Mouse (Mus musculus): Measurements from ENCODE around the gene Cxcl2.

Gene Cxcl2

GRCm38 (mm10) chr5:90903339-90904020 is at the start of gene Cxcl2:
Gene Cxcl2 (plus strand): TSS chr5:90903871.
- DNase-seq = peak; percentile 25

- no peak for DNase-seq
Measured at GRCm38 (mm10) chr5:90855308-90856230, 48.1 kb upstream of the Cxcl2 start.

- no peak for DNase-seq
Measured at GRCm38 (mm10) chr5:90857463-90857862, 46.2 kb upstream of the Cxcl2 start.

GRCm38 (mm10) chr5:90858429-90858828 is 45.2 kb upstream of the Cxcl2 start:
- DNase-seq = no peak

GRCm38 (mm10) chr5:90859031-90859430 is 44.6 kb upstream of the Cxcl2 start:
- no peak for DNase-seq

GRCm38 (mm10) chr5:90861876-90862375 is 41.7 kb upstream of the Cxcl2 start:
- DNase-seq = no peak

- peak; percentile 19 for DNase-seq
Measured at GRCm38 (mm10) chr5:90866770-90867169, 36.9 kb upstream of the Cxcl2 start.

- peak; percentile 26 for DNase-seq
Measured at GRCm38 (mm10) chr5:90872377-90872776, 31.3 kb upstream of the Cxcl2 start.

GRCm38 (mm10) chr5:90876045-90876444 is 27.6 kb upstream of the Cxcl2 start:
- DNase-seq = peak; percentile 41

- no peak for DNase-seq
Measured at GRCm38 (mm10) chr5:90876471-90877172, 27.0 kb upstream of the Cxcl2 start.

- no peak for DNase-seq
Measured at GRCm38 (mm10) chr5:90877173-90877512, 26.5 kb upstream of the Cxcl2 start.

GRCm38 (mm10) chr5:90879307-90880014 is 24.2 kb upstream of the Cxcl2 start:
- no peak for DNase-seq

GRCm38 (mm10) chr5:90880335-90880850 is 23.3 kb upstream of the Cxcl2 start:
- no peak for DNase-seq

- DNase-seq = no peak
Measured at GRCm38 (mm10) chr5:90881021-90881420, 22.6 kb upstream of the Cxcl2 start.

- no peak for DNase-seq
Measured at GRCm38 (mm10) chr5:90881682-90882081, 22.0 kb upstream of the Cxcl2 start.

- DNase-seq = no peak
Measured at GRCm38 (mm10) chr5:90882146-90882545, 21.5 kb upstream of the Cxcl2 start.

- DNase-seq = peak; percentile 51
Measured at GRCm38 (mm10) chr5:90884628-90885242, 18.9 kb upstream of the Cxcl2 start.

- DNase-seq = no peak
Measured at GRCm38 (mm10) chr5:90888661-90889060, 15.0 kb upstream of the Cxcl2 start.

- DNase-seq = peak; percentile 71
Measured at GRCm38 (mm10) chr5:90890519-90891463, 12.9 kb upstream of the Cxcl2 start, which contains the start of gene Cxcl1. Gene Cxcl1 (plus strand): TSS chr5:90891241.

GRCm38 (mm10) chr5:90891464-90891813 is 12.2 kb upstream of the Cxcl2 start:
- DNase-seq = no peak

GRCm38 (mm10) chr5:90894231-90894630 is 9.4 kb upstream of the Cxcl2 start:
- DNase-seq = no peak
